Mouse (Mus musculus) CH12.LX (cell line): ENCODE measurements around the gene Mrpl51. TPM values are rescaled to one million over a fixed set of nuclear protein-coding genes. Genes with fewer than 3 reads are reported as not detected.
A peak's percentile ranks its signal among the peaks of the same experiment; 100 is the strongest.

ENCODE experiments used
- DNase-seq: peaks from one replicate; pipeline ENCODE4 v3.0.0-alpha.2; 2013; ENCODE audit errors: extremely low read depth
- H3K27ac ChIP-seq: 2 replicates; pipeline ENCODE4 v1.5.1; 2012; ENCODE audit warnings: low read depth, mild to moderate bottlenecking, control low read depth, moderate library complexity; ENCODE audit not compliant: insufficient read depth
- H3K27me3 ChIP-seq: replicated peaks from 2 replicates; pipeline ENCODE3; 2012; ENCODE audit warnings: inconsistent platforms
- H3K36me3 ChIP-seq, 2 experiments: replicated peaks in 1 of 2; 2 replicates each; pipeline versions ENCODE3 to v1.6.1; 2012; ENCODE audit warnings: inconsistent platforms in 1 of 2, low read length in 1 of 2, mild to moderate bottlenecking in 1 of 2, mixed read lengths in 1 of 2, moderate library complexity in 1 of 2; ENCODE audit not compliant: control insufficient read depth in 1 of 2, insufficient read depth in 1 of 2
- H3K4me1 ChIP-seq, 2 experiments: 2 replicates each; pipeline ENCODE4 v1.6.1; 2012; ENCODE audit warnings: inconsistent platforms in 1 of 2, moderate library complexity in 1 of 2; ENCODE audit not compliant: insufficient read depth in 2 of 2, control insufficient read depth in 1 of 2
- H3K4me2 ChIP-seq: 2 replicates; pipeline ENCODE4 v1.6.1; 2012; ENCODE audit warnings: low read depth, mild to moderate bottlenecking, control low read depth; ENCODE audit not compliant: poor library complexity, insufficient read depth, severe bottlenecking
- H3K4me3 ChIP-seq, 3 experiments: fragments of 150-350 bp in 1 of 3; sonication (generic) in 1 of 3; replicated peaks in 1 of 3; 2 replicates each; pipeline versions ENCODE3 to v1.5.1; 2011 to 2012; ENCODE audit warnings: low read depth in 2 of 3, low read length in 2 of 3, mild to moderate bottlenecking in 2 of 3, moderate library complexity in 2 of 3, control low read depth in 1 of 3, improper control_type of control experiment in 1 of 3, inconsistent platforms in 1 of 3, mixed read lengths in 1 of 3; ENCODE audit not compliant: poor library complexity in 1 of 3
- H3K79me2 ChIP-seq: replicated peaks from 2 replicates; pipeline ENCODE4 v1.6.1; 2012; ENCODE audit warnings: mild to moderate bottlenecking, moderate library complexity; ENCODE audit not compliant: control insufficient read depth, poor library complexity, insufficient read depth, severe bottlenecking; ENCODE audit errors: extremely low read depth
- H3K9ac ChIP-seq: 2 replicates; pipeline ENCODE4 v1.6.1; 2012; ENCODE audit warnings: low read depth, mild to moderate bottlenecking, control low read depth, moderate library complexity; ENCODE audit not compliant: insufficient read depth
- H3K9me3 ChIP-seq: replicated peaks from 2 replicates; pipeline ENCODE3; 2012; ENCODE audit warnings: low read length, inconsistent platforms, mixed read lengths
- BHLHE40 ChIP-seq: IDR thresholded peaks from 2 replicates; pipeline ENCODE4 v1.6.1; 2011; ENCODE audit warnings: mild to moderate bottlenecking, low read depth, low read length, improper control_type of control experiment
- CHD2 ChIP-seq: IDR thresholded peaks from 2 replicates; pipeline ENCODE4 v1.6.1; 2011; ENCODE audit warnings: low read length, improper control_type of control experiment
- CTCF ChIP-seq, 2 experiments: IDR thresholded peaks in 1 of 2; conservative IDR thresholded peaks in 1 of 2; 2 replicates each; pipeline ENCODE4 v1.5.1; 2011 to 2012; ENCODE audit warnings: low read depth in 2 of 2, low read length in 2 of 2, improper control_type of control experiment in 1 of 2, inconsistent platforms in 1 of 2, mild to moderate bottlenecking in 1 of 2, moderate library complexity in 1 of 2
- EP300 ChIP-seq: IDR thresholded peaks from 2 replicates; pipeline ENCODE4 v1.6.1; 2011; ENCODE audit warnings: low read length, improper control_type of control experiment
- GABPA ChIP-seq: IDR thresholded peaks from 2 replicates; pipeline ENCODE4 v1.6.1; 2012; ENCODE audit warnings: low read depth, low read length, improper control_type of control experiment, inconsistent platforms; ENCODE audit not compliant: insufficient replicate concordance
- HCFC1 ChIP-seq: IDR thresholded peaks from 2 replicates; pipeline ENCODE4 v1.6.1; 2012; ENCODE audit warnings: low read depth, mild to moderate bottlenecking, inconsistent platforms, low read length, improper control_type of control experiment
- MAX ChIP-seq: IDR thresholded peaks from 2 replicates; pipeline ENCODE4 v1.6.1; 2011; ENCODE audit warnings: low read length, improper control_type of control experiment
- POLR2A ChIP-seq: IDR thresholded peaks from 2 replicates; pipeline ENCODE4 v1.6.1; 2011; ENCODE audit warnings: low read depth, mild to moderate bottlenecking, improper control_type of control experiment, low read length
- POLR2AphosphoS2 ChIP-seq: IDR thresholded peaks from 2 replicates; pipeline ENCODE4 v1.6.1; 2011; ENCODE audit warnings: low read depth, low read length, improper control_type of control experiment
- RAD21 ChIP-seq: IDR thresholded peaks from 2 replicates; pipeline ENCODE4 v1.6.1; 2011; ENCODE audit warnings: low read depth, mild to moderate bottlenecking, low read length, improper control_type of control experiment, moderate library complexity
- RCOR1 ChIP-seq: conservative IDR thresholded peaks from 2 replicates; pipeline ENCODE4 v1.6.1; 2012; ENCODE audit warnings: low read depth, mild to moderate bottlenecking, inconsistent platforms, low read length, improper control_type of control experiment
- SIN3A ChIP-seq: IDR thresholded peaks from 2 replicates; pipeline ENCODE4 v1.6.1; 2012; ENCODE audit warnings: low read length, improper control_type of control experiment, inconsistent platforms
- SMC3 ChIP-seq: IDR thresholded peaks from 2 replicates; pipeline ENCODE4 v1.6.1; 2011; ENCODE audit warnings: low read depth, low read length, improper control_type of control experiment
- TCF12 ChIP-seq: IDR thresholded peaks from 2 replicates; pipeline ENCODE4 v1.6.1; 2014; ENCODE audit warnings: low read depth, mild to moderate bottlenecking, inconsistent platforms, low read length, improper control_type of control experiment
- dilution Hi-C: fragments of 300-500 bp; cut with MboI; formaldehyde crosslinking; loops from 2 replicates; pipeline ENCODE4 v1.14.3; 2020; ENCODE audit warnings: low sequenced_read_pairs; ENCODE audit not compliant: extremely low pct_unique_long_range_greater_than_20kb, extremely low pct_ligation_motif_present
- in situ Hi-C: fragments of 300-500 bp; cut with MboI; formaldehyde crosslinking; loops from 3 replicates; pipeline ENCODE4 v1.14.3; 2019; ENCODE audit warnings: low sequenced_read_pairs, low pct_ligation_motif_present, low pct_unique_long_range_greater_than_20kb, mixed read lengths
- polyA plus RNA-seq: library from polyadenylated mRNA; unstranded; fragments of >175 nt; gene quantifications from 2 replicates; pipeline ENCODE4 v1.2.1, GENCODE M21; 2012; ENCODE audit warnings: low read depth; ENCODE audit not compliant: insufficient read length
- total RNA-seq, 2 experiments: library from RNA; depleted of rRNA; stranded (reverse); fragments of 300-350 nt in 1 of 2; fragments of >200 nt in 1 of 2; gene quantifications; 2 replicates each; pipeline ENCODE4 v1.2.3; 2012 to 2014

The Mrpl51 gene
- total and polyA plus RNA-seq, 3 experiments = 120 to 184 (median 161) TPM

- Histone ChIP-seq H3K9ac (no peak overlapping the region), H3K9me3 (no peaks in the 10 kb centered on the region), H3K79me2 (peaks cover 2% of the 10 kb centered on the region; the same call in 1 of the 2 replicates), H3K27ac (no peak overlapping the region), H3K4me2 (no peak overlapping the region), H3K4me1 (peaks cover 8 to 17% of the 10 kb centered on the region in 2 experiments), H3K27me3 (no peaks in the 10 kb centered on the region), H3K36me3 (peaks cover 75 to 81% of the 10 kb centered on the region in 2 experiments), H3K4me3 (no peak overlapping the region)
- in situ Hi-C loops = no loop called here
- dilution Hi-C loops = no loop called here
- no peak for DNase-seq
- TF ChIP-seq MAX (no peak), SMC3 (peak; percentile 31), CTCF (conservative IDR thresholded peaks at IDR 0.05 in 1 of 2, IDR thresholded peaks at IDR 0.05 in 1 of 2; ENCODE audit: low read depth in 2 of 2, low read length in 2 of 2) (peak in 1 of 2 experiments; percentile 44; a peak in 2 of 4 replicates), RAD21 (peak; percentile 25)
Measured at GRCm38 (mm10) chr6:125170194-125170593, 21.4 kb upstream of the Mrpl51 start.

- Histone ChIP-seq H3K4me1 (peaks cover under 1 to 6% of the 10 kb centered on the region in 2 experiments; a peak in 3 of 4 replicates), H3K36me3 (peaks cover 93 to 98% of the 10 kb centered on the region in 2 experiments), H3K9ac (no peak overlapping the region), H3K9me3 (no peaks in the 10 kb centered on the region), H3K4me2 (no peak overlapping the region), H3K27me3 (no peaks in the 10 kb centered on the region), H3K27ac (no peak overlapping the region), H3K79me2 (no peaks in the 10 kb centered on the region), H3K4me3 (no peak overlapping the region)
- dilution Hi-C loops (no loop called here), in situ Hi-C loops (no loop called here)
- no peak for TF ChIP-seq POLR2AphosphoS2
- DNase-seq = no peak
Measured at GRCm38 (mm10) chr6:125172474-125172873, 19.1 kb upstream of the Mrpl51 start.

DNA sequence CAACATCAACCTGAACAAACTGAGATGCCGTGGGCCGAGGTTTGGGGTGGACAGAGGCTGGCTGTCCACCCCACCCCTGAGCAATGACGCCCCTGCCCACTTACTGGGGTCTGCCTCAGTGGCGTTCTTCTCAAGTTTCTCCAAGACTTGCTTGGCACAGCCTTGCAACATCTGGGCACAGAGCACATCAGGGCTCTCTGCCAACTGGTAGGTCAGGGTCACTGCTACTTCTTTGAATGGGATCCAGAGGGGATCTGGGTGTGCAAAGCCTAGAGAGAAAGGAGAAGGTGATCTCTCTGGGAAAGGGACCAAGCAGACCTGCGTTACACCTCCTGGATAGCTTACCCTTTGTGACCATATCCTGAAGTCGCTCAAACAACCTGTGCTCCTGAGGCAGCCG lies 18.3 kb upstream of the Mrpl51 start:
- H3K27me3 ChIP-seq = no peaks in the 10 kb centered on the region
- peaks cover 90 to 98% of the 10 kb centered on the region in 2 experiments for H3K36me3 ChIP-seq
- TF ChIP-seq SIN3A = no peak
- no peak for TF ChIP-seq BHLHE40
- no peak for TF ChIP-seq TCF12
- no peak for TF ChIP-seq CTCF (conservative IDR thresholded peaks at IDR 0.05 in 1 of 2, IDR thresholded peaks at IDR 0.05 in 1 of 2; ENCODE audit: low read depth in 2 of 2, low read length in 2 of 2)
- no peak for TF ChIP-seq RCOR1
- no peak for TF ChIP-seq POLR2A
- no peak for TF ChIP-seq GABPA
- no peak for TF ChIP-seq CHD2
- TF ChIP-seq EP300 = no peak
- no peak for TF ChIP-seq HCFC1
- no peaks in the 10 kb centered on the region for H3K79me2 ChIP-seq
- no peak overlapping the region for H3K9ac ChIP-seq
- no peak overlapping the region for H3K27ac ChIP-seq
- in situ Hi-C loops = no loop called here
- no peak overlapping the region for H3K4me2 ChIP-seq
- DNase-seq = no peak
- H3K4me3 ChIP-seq = no peak overlapping the region
- dilution Hi-C loops = no loop called here
- no peaks in the 10 kb centered on the region for H3K4me1 ChIP-seq
- no peaks in the 10 kb centered on the region for H3K9me3 ChIP-seq
